Mouse (Mus musculus): ENCODE data around the gene Lce1j.
"Not testable (repeated sequence)": the region's sequence is repeated elsewhere in the genome, so short reads cannot be mapped to it uniquely, and the experiment has no call there.

Lce1j gene

DNA sequence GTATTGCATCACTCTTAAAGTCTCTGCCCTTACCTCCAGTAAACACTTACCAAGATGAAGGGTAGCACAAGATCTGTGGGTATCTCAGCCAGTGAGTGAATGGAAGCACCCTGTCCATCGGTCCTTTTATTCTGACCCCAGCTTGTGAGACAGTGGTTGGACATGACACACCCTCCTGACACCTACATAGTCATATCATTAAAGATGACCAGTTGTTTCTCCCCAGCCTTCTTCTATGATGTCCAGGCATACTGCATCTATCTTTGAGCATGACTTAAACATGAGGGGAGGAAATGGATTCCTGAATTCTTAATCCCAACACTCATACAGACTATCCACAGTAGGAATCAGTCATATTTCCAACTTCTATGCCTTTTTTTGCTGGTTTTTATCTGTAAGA lies at the start of gene Lce1j:
Lce1j (minus strand) TSS at position 101 of the 400 bp plus-strand sequence.
- in situ Hi-C loops (cut with MboI, MseI) = no loop called here

DNA sequence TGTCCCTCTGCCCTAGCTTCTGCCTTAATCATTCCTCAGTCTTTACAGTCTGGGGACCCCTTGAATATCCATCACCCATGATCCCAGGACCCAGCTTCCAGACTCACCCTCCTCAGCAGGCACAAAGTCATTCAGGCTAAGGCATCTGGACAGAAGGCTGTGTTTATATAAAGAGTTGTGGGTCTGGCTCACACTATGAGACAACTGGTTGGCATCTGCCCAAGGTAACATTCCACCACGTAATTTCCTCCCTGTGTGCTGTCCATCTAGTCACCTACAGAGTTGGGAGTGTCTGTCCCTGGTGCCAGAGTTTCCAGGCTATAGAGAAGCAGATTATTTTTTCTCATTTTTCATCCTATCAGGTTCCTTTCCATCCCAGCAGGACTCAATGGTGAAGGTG lies 36.8 kb upstream of the Lce1j start, which contains the start of gene Kprp:
Kprp (minus strand) TSS at position 140 of the 400 bp plus-strand sequence.
- in situ Hi-C loops (cut with MboI, MseI) = no loop called here

DNA sequence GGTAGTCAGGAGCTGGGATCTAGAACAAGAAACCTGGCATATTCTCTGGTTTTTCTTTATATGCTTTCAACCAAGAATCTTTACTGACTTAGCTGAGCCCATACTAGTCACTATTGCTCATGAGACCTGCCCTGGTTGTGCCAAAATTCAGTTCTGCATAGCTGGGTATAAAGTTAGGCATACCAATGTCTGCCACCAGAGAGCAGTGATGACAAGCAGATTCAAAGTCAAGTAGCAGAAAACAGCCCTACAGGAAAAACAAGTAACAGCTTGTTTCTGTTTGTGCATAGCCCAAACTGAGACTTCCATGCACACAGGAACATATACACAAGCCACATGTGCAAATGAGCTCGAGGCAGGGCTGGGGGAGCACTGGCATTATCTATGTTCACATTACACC lies 35.5 kb upstream of the Lce1j start:
- in situ Hi-C loops (cut with MboI, MseI) = no loop called here

GRCm38 (mm10) chr3:92816036-92816435 lies 25.7 kb upstream of the Lce1j start:
- in situ Hi-C loops (cut with MboI, MseI) = not testable (repeated sequence)

- in situ Hi-C loops (cut with MboI, MseI) = no loop called here
These were observed 25.3 kb upstream of the Lce1j start for GRCm38 (mm10) chr3:92815581-92815980.

- in situ Hi-C loops (cut with MboI, MseI) = no loop called here
These were observed 17.5 kb upstream of the Lce1j start, which contains the start of gene Lce1k for GRCm38 (mm10) chr3:92807791-92808190. Gene Lce1k (minus strand): TSS chr3:92807891.

GRCm38 (mm10) chr3:92778799-92779198 lies 11.5 kb downstream of the Lce1j start, which contains the start of gene Lce1i:
Gene Lce1i (minus strand): TSS chr3:92778899.
- in situ Hi-C loops (cut with MboI, MseI) = no loop called here

DNA sequence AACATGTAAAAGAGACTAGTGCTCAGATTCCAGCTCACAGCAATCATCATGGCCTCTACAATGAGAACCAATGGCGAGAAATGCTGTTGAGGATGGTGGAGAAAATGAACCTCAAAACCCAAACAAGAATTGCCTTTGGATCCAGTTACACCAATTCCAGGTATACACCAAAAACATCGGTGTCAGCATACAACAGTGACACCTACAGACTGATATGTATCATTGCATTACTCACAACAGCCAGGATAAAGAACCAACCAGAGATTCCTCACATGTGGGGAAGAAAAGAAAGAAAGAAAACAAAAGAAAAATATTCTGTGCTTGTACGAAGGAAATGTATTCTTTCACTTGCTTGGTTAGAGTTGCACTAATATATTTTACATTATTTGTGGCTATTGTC lies 18.7 kb downstream of the Lce1j start:
- in situ Hi-C loops (cut with MboI, MseI) = no loop called here

- in situ Hi-C loops (cut with MboI, MseI) = no loop called here
These were observed 25.3 kb downstream of the Lce1j start, which contains the start of gene Lce1h for GRCm38 (mm10) chr3:92764965-92765364. Gene Lce1h (minus strand): TSS chr3:92765065.

GRCm38 (mm10) chr3:92753197-92753596 lies 37.1 kb downstream of the Lce1j start:
- in situ Hi-C loops (cut with MboI, MseI) = no loop called here

GRCm38 (mm10) chr3:92752238-92752637 lies 38.1 kb downstream of the Lce1j start, which contains the start of gene Lce1g:
Gene Lce1g (minus strand): TSS chr3:92752338.
- in situ Hi-C loops (cut with MboI, MseI) = no loop called here

GRCm38 (mm10) chr3:92738996-92739395 lies 51.3 kb downstream of the Lce1j start, which contains the start of gene Gm38119:
Gene Gm38119 (minus strand): TSS chr3:92739096.
- in situ Hi-C loops (cut with MboI, MseI) = no loop called here
